Mouse (Mus musculus) liver, embryonic 16.5 days (tissue): ENCODE data around the gene Prom1. TPM values are rescaled to one million over a fixed set of nuclear protein-coding genes. Genes with fewer than 3 reads are reported as not detected.

Source experiments
- ATAC-seq: fragments of 200-750 bp; cut with Nextera tagmentation; 2 replicates; pipeline ENCODE4 v1.8.0; 2017; ENCODE audit warnings: low read depth, mild to moderate bottlenecking, moderate number of reproducible peaks, moderate library complexity
- H3K27ac ChIP-seq: fragments of 300-500 bp; sonication (generic); 2 replicates; pipeline ENCODE4 v1.5.1; 2014; ENCODE audit warnings: mild to moderate bottlenecking, low read length
- H3K27me3 ChIP-seq: fragments of 300-500 bp; sonication (generic); 2 replicates; pipeline ENCODE4 v1.6.1; 2014; ENCODE audit warnings: low read depth, low read length, mixed read lengths; ENCODE audit not compliant: control insufficient read depth, insufficient read depth
- H3K36me3 ChIP-seq: fragments of 300-500 bp; sonication (generic); 2 replicates; pipeline ENCODE4 v1.6.1; 2014; ENCODE audit warnings: mild to moderate bottlenecking; ENCODE audit not compliant: control insufficient read depth, insufficient read depth
- H3K4me1 ChIP-seq: fragments of 300-500 bp; sonication (generic); 2 replicates; pipeline ENCODE4 v1.6.1; 2014; ENCODE audit warnings: low read depth, low read length, mixed read lengths; ENCODE audit not compliant: control insufficient read depth
- H3K4me2 ChIP-seq: fragments of 300-500 bp; sonication (generic); 2 replicates; pipeline ENCODE4 v1.6.1; 2014; ENCODE audit warnings: low read depth, low read length, mixed read lengths
- H3K4me3 ChIP-seq: fragments of 300-500 bp; sonication (generic); 2 replicates; pipeline ENCODE4 v1.5.1; 2014; ENCODE audit warnings: low read depth, mild to moderate bottlenecking, low read length
- H3K9ac ChIP-seq: fragments of 300-500 bp; sonication (generic); 2 replicates; pipeline ENCODE4 v1.6.1; 2014; ENCODE audit warnings: low read depth, low read length
- H3K9me3 ChIP-seq: fragments of 300-500 bp; sonication (generic); replicated peaks from 2 replicates; pipeline ENCODE4 v1.6.1; 2016; ENCODE audit warnings: low read length; ENCODE audit not compliant: control insufficient read depth
- WGBS: fragments of 180-500 bp; shearing (Covaris S2); extraction: QIAGEN DNeasy Blood & Tissue Kit; methylation state at CpG from one replicate; pipeline ENCODE4 v1.1.7; 2014; ENCODE audit not compliant: insufficient replicate concordance; 5-methylcytosine and 5-hydroxymethylcytosine counted together
- polyA plus RNA-seq: library from polyadenylated mRNA; unstranded; fragments of >200 nt; fragmentation: Nextera tagmentation; extraction: Ambion mirVana; gene quantifications from 2 replicates; pipeline ENCODE4 v1.2.1, GENCODE M21; 2015

Gene Prom1
- polyA plus RNA-seq, 1 experiment from 2014 or later = 20.3 TPM

DNA sequence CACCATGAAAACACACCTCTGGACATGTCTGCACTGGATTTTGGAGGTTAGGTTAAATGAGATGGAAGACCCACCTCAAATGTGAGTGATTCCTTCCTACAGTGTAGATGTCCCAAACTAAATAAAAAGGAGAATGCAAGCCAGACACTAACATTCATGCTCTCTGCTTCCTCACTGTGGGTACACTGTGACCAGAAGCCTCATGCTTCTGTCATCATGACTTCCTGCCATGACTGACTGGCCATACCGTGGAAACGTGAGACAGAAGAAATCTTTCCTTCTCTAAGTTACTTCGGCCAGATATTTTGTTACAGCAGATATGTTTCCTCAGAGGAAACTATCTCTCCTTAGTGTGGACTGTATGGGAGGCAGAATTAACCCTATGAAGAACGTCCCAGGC is 105.7 kb downstream of the Prom1 start:
- no peak for ATAC-seq
- no peaks in the 10 kb centered on the region for H3K9me3 ChIP-seq
- 14% methylated on average over 4 of the region's 4 CpGs for WGBS
- peaks cover 6% of the 10 kb centered on the region for H3K4me1 ChIP-seq
- no peak overlapping the region for H3K27ac ChIP-seq
- H3K36me3 ChIP-seq = no peaks in the 10 kb centered on the region
- no peak overlapping the region for H3K4me3 ChIP-seq
- H3K4me2 ChIP-seq = no peak overlapping the region
- no peaks in the 10 kb centered on the region for H3K27me3 ChIP-seq
- H3K9ac ChIP-seq = no peak overlapping the region

DNA sequence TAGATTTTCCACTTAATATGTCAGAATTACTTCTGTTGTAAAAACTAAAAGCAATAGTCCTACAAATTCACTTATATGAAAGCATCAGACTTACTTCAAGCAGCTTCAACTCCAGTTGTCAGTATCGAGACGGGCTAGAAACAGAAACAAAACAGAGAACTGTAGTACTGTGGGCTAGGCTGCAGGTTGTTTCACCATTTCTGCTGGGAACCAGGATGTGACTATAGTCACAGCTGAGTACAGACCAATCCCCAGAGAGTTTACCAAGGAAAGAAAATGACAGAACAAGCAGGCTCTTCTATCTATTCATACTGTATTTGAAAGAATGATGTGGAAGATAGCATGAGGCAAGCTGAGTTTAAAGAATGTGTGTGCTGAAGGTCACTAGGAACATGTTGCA is 106.9 kb downstream of the Prom1 start:
- H3K36me3 ChIP-seq = no peaks in the 10 kb centered on the region
- ATAC-seq = no peak
- H3K9me3 ChIP-seq = no peaks in the 10 kb centered on the region
- H3K27ac ChIP-seq = no peak overlapping the region
- H3K4me2 ChIP-seq = no peak overlapping the region
- 68% methylated on average over 2 of the region's 2 CpGs for WGBS
- H3K4me3 ChIP-seq = no peak overlapping the region
- no peak overlapping the region for H3K9ac ChIP-seq
- H3K4me1 ChIP-seq = peaks cover 6% of the 10 kb centered on the region
- H3K27me3 ChIP-seq = no peaks in the 10 kb centered on the region

DNA sequence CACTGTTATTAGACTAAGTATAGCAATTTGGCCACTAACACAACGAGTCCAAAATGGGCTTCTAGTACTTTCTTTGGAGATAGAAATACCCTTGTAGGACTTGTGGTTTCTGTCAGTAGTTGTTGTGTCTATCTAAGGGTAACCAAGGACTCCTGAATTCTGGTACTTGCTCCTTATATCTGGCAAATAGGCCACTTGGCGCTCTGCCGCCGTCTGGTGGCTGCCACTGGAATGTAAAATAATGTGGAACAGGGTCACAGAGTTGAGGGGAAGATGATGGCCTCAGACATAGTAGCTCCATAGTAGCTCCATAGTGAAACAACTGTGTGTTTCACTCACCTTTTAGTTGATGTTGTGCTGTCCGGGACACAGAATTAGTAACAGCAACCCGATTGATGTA is 111.5 kb downstream of the Prom1 start:
- Histone ChIP-seq H3K27ac (no peak overlapping the region), H3K4me3 (no peak overlapping the region)
- 37% methylated on average over 6 of the region's 6 CpGs for WGBS

DNA sequence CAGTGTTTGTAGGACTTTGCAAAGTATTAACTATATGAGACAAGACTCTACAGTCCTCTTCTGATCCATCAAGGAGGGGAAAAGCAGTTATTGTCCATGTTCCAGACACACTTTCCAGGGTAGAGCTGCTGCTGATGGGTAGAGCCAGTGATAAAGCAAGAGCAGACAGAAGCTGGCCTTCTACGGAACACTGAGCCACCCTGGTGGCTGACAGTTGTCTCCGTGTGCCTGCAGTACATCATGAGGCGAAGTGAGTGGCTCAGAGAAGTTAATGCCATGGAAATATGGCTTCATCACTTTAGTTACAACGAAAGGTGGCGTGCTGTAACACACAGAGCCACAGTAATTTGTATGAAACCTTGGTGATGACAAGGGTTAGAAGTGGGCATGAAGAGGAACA is 112.8 kb downstream of the Prom1 start:
- no peak overlapping the region for H3K4me3 ChIP-seq

More for the DNA sequence above, 111.5 kb downstream of the Prom1 start:
- no peak for ATAC-seq
- Histone ChIP-seq H3K27me3 (no peaks in the 10 kb centered on the region), H3K9ac (no peak overlapping the region), H3K36me3 (no peaks in the 10 kb centered on the region), H3K4me2 (no peak overlapping the region), H3K9me3 (no peaks in the 10 kb centered on the region), H3K4me1 (no peaks in the 10 kb centered on the region)

DNA sequence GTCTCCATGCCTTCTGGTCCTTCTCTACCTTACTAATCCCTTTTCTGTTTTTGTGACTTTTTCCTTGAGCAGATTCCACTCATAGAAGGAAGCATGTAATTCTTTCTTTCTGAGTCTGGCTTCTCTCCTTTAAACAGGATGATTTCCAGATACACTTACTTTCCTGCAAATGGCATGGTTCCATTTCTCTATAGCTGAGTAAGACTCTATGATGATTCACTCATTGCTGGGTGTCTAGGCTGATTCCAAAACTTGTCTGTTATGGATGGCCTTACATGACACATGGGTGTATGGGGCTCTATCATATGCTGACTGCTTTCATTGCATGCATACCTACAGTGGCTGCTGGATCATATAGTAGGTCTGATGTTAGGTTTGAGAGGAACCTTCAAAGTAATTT is 115.6 kb downstream of the Prom1 start:
- ATAC-seq = no peak
- Histone ChIP-seq H3K4me3 (no peak overlapping the region), H3K4me2 (no peak overlapping the region), H3K27me3 (no peaks in the 10 kb centered on the region), H3K27ac (no peak overlapping the region), H3K9ac (no peak overlapping the region), H3K36me3 (no peaks in the 10 kb centered on the region), H3K9me3 (no peaks in the 10 kb centered on the region), H3K4me1 (no peaks in the 10 kb centered on the region)

More for the DNA sequence above, 112.8 kb downstream of the Prom1 start:
- no peak overlapping the region for H3K27ac ChIP-seq
- no peak for ATAC-seq
- H3K4me2 ChIP-seq = no peak overlapping the region
- no peaks in the 10 kb centered on the region for H3K27me3 ChIP-seq
- no peaks in the 10 kb centered on the region for H3K9me3 ChIP-seq
- H3K9ac ChIP-seq = no peak overlapping the region
- no peaks in the 10 kb centered on the region for H3K4me1 ChIP-seq
- WGBS = 53% methylated on average over 5 of the region's 5 CpGs
- no peaks in the 10 kb centered on the region for H3K36me3 ChIP-seq

DNA sequence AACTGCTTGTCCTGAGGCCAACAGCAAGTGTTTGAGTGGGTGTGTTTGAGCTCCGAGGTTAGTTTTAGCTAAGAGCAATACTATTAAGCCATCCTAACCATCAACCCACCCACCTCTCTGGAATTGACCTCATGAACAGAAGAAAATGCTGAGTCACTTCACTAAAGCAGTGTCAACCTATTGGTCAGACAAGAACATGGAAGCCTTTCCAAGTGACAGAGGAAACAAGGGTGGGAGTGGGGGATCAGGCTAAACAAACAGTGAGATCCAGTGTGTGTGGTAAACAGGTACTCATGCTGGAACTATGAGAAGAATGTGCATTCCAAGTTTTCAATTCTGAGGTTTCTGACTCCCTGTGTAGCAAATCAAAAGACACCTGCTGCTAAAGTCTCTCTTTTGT is 118.9 kb downstream of the Prom1 start:
- no peak for ATAC-seq
- Histone ChIP-seq H3K9ac (no peak overlapping the region), H3K4me3 (no peak overlapping the region), H3K27ac (no peak overlapping the region), H3K36me3 (no peaks in the 10 kb centered on the region), H3K4me1 (no peaks in the 10 kb centered on the region), H3K4me2 (no peak overlapping the region), H3K9me3 (no peaks in the 10 kb centered on the region), H3K27me3 (no peaks in the 10 kb centered on the region)
- WGBS = 41% methylated on average over 1 of the region's 1 CpGs

DNA sequence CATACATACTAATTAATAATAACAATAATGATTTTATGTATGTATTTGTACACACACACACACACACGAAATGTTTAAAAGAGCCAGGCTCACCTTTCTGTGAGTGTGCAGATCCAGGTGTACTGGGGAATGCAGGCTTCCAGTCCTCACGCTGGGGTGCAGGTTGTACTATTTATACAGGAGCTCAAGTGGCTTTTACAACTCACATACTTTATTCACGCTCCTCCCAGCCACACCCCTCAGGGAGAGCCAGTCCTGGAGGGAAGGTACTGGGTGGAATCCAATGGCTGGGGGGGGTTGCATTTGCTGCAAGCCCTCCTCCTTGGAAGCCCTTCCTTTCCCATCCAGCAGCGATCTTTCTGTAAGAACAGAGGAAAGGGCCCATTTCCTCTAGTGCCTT is 120.2 kb downstream of the Prom1 start, which contains the start of gene Fgfbp1:
Gene Fgfbp1 (minus strand): TSS at position 160 of the 400 bp plus-strand sequence.
- H3K27ac ChIP-seq = no peak within 1 kb of the TSS

DNA sequence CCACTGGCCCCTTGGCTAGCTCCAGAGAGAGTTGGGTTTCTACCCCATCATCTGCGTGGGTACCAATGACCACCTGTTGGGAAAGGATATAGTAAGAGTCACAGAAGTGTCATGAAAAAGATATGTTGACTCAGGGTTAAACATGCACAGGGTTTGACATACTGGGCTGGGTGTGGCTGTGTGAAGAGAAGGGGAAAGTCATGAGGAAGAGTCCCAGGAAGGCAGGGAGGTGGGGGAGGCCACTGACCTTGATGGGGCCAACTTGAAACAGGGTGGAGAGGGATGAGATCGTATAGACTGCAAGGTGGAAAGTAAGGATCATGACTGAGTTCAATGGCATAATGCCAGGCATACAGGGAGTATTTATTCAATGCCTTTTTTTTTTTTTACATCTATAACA is 121.4 kb downstream of the Prom1 start:
- H3K9me3 ChIP-seq = no peaks in the 10 kb centered on the region
- H3K4me1 ChIP-seq = no peaks in the 10 kb centered on the region
- no peak overlapping the region for H3K4me3 ChIP-seq
- H3K4me2 ChIP-seq = no peak overlapping the region
- H3K36me3 ChIP-seq = no peaks in the 10 kb centered on the region
- no peak overlapping the region for H3K27ac ChIP-seq
- ATAC-seq = no peak
- H3K9ac ChIP-seq = no peak overlapping the region
- H3K27me3 ChIP-seq = no peaks in the 10 kb centered on the region
- 45% methylated on average over 2 of the region's 2 CpGs for WGBS

More for the DNA sequence above, 120.2 kb downstream of the Prom1 start, which contains the start of gene Fgfbp1:
- no peak within 1 kb of the TSS for H3K9ac ChIP-seq
- H3K27me3 ChIP-seq = no peaks in the 10 kb centered on the region
- no peak within 1 kb of the TSS for H3K4me2 ChIP-seq
- H3K4me1 ChIP-seq = no peaks in the 10 kb centered on the region
- 41% methylated on average over 4 of the region's 4 CpGs for WGBS
- ATAC-seq = no peak
- H3K36me3 ChIP-seq = no peaks in the 10 kb centered on the region
- H3K4me3 ChIP-seq = no peak within 1 kb of the TSS
- H3K9me3 ChIP-seq = no peaks in the 10 kb centered on the region

DNA sequence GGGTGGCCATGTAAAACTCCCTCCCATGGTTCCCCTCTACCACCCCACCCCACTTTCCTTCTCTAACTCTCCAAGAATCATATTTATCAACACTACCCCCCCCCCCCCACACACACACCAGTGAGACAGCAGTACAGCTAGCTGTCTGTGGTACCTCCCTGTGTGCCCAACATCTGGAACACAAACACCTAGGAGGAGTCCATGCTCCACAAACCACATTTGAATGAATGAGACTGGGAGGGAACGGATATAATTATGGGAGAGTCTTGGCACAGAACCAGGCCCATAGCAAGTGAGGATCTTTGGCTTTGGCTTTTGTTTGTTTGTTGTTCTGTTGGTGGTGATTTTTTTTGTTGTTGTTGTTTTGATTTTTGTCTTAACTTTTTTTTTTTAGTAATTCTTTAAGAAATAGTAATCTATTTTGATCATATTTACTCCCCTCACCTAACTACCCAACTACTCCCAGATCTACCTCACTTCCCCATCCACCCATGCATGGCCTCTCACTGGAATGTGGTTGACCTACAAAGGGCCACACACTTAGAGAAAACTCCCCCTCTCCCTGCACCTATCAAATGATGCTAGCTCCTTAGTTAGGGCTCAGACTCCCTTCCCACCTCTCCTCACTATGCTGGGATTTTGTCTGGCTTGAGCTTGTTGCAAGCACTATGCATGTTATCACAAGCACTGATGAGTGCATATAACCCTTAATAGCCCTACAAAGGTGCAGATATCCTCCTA is 124.8 kb downstream of the Prom1 start:
- Histone ChIP-seq H3K4me3 (no peak overlapping the region), H3K27ac (no peak overlapping the region), H3K9ac (no peak overlapping the region), H3K27me3 (no peaks in the 10 kb centered on the region), H3K9me3 (no peaks in the 10 kb centered on the region), H3K4me2 (no peak overlapping the region), H3K36me3 (no peaks in the 10 kb centered on the region), H3K4me1 (no peaks in the 10 kb centered on the region)
- 59% methylated on average over 1 of the region's 1 CpGs for WGBS
- no peak for ATAC-seq
